Mouse (Mus musculus): ENCODE results near the gene Epb42. TPM values are rescaled to one million over a fixed set of nuclear protein-coding genes. Genes with fewer than 3 reads are reported as not detected.

Gene Epb42
- polyA plus RNA-seq, 1 experiment from 2014 or later: 7.6 TPM

Small RNA genes lying within 50 kb of the gene (microRNA-seq; reads per million reads assigned to microRNA genes)
- not detected for gene Gm44325 (ENCODE audit: insufficient number of aligned reads)

Other genes with a start within 250 kb of the Epb42 start
- gene Cdan1, start 186.9 kb downstream of the Epb42 start, polyA plus RNA-seq (2014; fragmentation: Nextera tagmentation; extraction: Ambion mirVana): 7.8 and 11.9 TPM in 2 replicates
- 11.2 and 11.3 TPM in 2 replicates for gene Ttbk2, start 186.5 kb downstream of the Epb42 start, polyA plus RNA-seq (2014; fragmentation: Nextera tagmentation; extraction: Ambion mirVana)
- gene Ubr1, start 66.4 kb downstream of the Epb42 start, polyA plus RNA-seq (2014; fragmentation: Nextera tagmentation; extraction: Ambion mirVana): 25.1 TPM in 2 replicates
- 3.4 and 4.9 TPM in 2 replicates for gene Tmem62, start 60.1 kb downstream of the Epb42 start, polyA plus RNA-seq (2014; fragmentation: Nextera tagmentation; extraction: Ambion mirVana)
- 37.0 and 43.3 TPM in 2 replicates for gene Ccndbp1, start 28.7 kb downstream of the Epb42 start, polyA plus RNA-seq (2014; fragmentation: Nextera tagmentation; extraction: Ambion mirVana)
- gene Tgm5, start 48.8 kb upstream of the Epb42 start, polyA plus RNA-seq (2014; fragmentation: Nextera tagmentation; extraction: Ambion mirVana): not detected in 2 replicates
- not detected in 2 replicates for gene Tgm7, start 72.7 kb upstream of the Epb42 start, polyA plus RNA-seq (2014; fragmentation: Nextera tagmentation; extraction: Ambion mirVana)
- 28.7 and 33.2 TPM in 2 replicates for gene Adal, start 103.4 kb upstream of the Epb42 start, polyA plus RNA-seq (2014; fragmentation: Nextera tagmentation; extraction: Ambion mirVana)
- 20.2 and 23.3 TPM in 2 replicates for gene Lcmt2, start 103.6 kb upstream of the Epb42 start, polyA plus RNA-seq (2014; fragmentation: Nextera tagmentation; extraction: Ambion mirVana)
- 84.5 and 84.8 TPM in 2 replicates for gene Tubgcp4, start 133.6 kb upstream of the Epb42 start, polyA plus RNA-seq (2014; fragmentation: Nextera tagmentation; extraction: Ambion mirVana)
- gene Zscan29, start 134.1 kb upstream of the Epb42 start, polyA plus RNA-seq (2014; fragmentation: Nextera tagmentation; extraction: Ambion mirVana): 15.4 and 15.6 TPM in 2 replicates
- 152 and 169 TPM in 2 replicates for gene Trp53bp1, start 234.3 kb upstream of the Epb42 start, polyA plus RNA-seq (2014; fragmentation: Nextera tagmentation; extraction: Ambion mirVana)